Mouse (Mus musculus) retina, postnatal 1 day (tissue): ENCODE data around the gene Mbtd1.

Experiments used
- DNase-seq: peaks from one replicate; pipeline ENCODE4 v3.0.0-alpha.2; 2012

Gene Mbtd1

DNA sequence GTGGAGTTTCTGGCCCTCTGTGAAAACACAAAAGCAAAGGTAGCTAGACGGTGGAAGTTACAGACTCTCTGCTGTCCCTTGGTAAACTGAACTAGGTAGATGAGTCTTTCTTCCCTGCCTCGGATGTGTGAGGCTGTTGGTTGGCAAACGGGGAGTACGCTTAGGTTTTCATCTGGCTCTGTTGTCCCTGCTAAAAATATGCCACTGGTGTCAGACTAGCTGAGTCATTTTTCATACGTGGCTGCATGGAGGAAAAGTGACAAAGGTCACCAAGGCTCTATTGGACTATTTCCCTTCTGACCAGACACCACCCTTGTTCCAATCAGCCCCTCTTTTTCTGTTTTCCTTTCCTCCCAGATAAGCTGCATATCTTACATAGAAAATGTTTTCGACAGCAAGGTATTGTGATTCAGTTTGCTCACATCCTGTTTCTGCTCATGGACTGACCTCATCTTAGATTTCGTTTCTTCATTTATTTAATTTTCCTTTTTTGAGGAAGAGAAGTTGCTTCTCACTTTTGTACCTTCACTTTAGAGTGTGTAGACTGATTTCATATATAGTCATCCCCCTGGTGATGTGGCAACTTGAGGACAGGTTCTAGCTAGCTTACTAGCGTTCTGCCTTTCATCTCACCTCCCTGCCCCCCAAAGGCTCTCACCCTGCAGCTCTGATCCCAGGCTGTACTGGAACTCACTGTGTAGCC, 102.1 kb downstream of the Mbtd1 start:
- no peak for DNase-seq

DNA sequence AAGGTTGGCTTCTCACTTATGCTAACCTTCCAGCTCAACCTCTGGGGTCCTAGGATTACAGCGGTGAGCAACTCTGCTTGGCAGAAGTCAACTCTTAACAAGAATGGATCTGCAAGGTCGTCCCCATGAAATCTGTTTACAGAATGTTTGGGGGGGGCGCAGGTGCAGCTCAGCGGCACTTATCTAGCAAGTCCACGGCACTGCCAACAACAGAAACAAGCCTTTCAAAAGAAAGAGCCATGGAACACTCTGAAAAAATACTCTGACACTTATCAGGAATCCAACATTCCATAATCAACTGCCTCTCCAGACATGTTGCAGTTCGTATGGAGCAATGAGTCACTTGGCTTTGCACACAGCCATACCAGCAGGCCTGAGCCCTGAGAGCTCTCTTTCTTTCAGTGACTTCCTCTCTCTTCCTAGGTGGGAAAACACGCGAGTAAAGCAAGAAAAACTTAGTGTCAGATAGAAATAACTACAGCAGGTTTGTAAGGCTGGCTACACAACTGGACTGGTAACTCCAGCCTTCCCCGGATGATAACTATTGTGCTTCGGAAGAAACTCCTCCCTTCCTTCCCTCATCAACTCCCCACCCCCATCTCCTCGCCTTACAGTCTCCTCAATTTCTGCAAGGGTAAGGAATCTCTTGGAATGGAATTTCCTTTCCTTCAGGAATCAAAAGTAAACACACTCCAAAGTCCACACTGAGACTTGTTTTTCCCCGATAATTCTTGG, 102.8 kb downstream of the Mbtd1 start:
- DNase-seq = no peak

- DNase-seq = no peak
Measured at GRCm38 (mm10) chr11:93994531-93994930, 108.9 kb downstream of the Mbtd1 start.

GRCm38 (mm10) chr11:93995111-93995719, 109.6 kb downstream of the Mbtd1 start:
- peak; percentile 53 for DNase-seq

DNA sequence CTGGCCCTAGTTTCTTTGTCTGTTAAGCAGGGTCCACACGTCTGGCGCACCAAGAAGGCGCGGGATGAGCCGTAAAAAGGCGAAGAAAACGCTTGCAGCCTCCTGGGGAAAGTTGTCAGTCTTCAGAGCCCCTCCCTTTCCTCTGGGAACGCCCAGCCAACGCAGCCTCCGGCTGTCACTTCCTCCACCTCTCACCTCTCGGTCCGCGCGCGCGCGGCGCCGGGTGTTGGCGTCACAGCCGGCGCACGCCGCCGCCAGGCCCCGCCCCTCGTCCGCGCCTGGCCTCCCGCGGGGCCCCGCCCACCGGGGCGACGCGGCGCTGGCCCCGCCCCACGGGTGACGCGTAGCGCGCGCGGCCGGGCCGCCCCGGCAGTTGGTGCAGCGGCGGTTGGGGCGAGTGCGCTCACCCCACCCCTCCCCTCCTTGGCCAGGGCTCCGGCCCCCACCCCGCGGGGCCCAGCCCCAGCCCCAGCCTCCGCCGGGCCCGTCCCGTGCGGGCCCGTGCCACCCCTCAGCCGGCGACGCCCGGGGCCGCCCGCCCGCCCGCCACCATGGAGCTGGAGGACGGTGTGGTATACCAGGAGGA, 110.2 kb downstream of the Mbtd1 start, which contains the start of gene Spag9:
Gene Spag9 (plus strand): TSS at position 372 of the 586 bp plus-strand sequence.
- peak; percentile 96 for DNase-seq
